Mouse (Mus musculus) lung, postnatal 0 days (tissue): ENCODE measurements at regions not wholly inside any gene's neighbourhood (a gene's known extent, or its start where the extent isn't known, plus 50 kb on each side); places are given as distances from the start of the nearest gene placed in this dataset.

Experiments used
- ATAC-seq: fragments of 200-750 bp; cut with Nextera tagmentation; 2 replicates; pipeline ENCODE4 v1.8.0; 2017; ENCODE audit warnings: moderate library complexity
- DNase-seq: peaks from one replicate; pipeline ENCODE4 v3.0.0-alpha.2; 2016; ENCODE audit warnings: low spot score
- H3K27ac ChIP-seq: fragments of 300-500 bp; sonication (generic); 2 replicates; pipeline ENCODE4 v1.5.1; 2014; ENCODE audit warnings: antibody characterized with exemption, mild to moderate bottlenecking, low read length, mixed read lengths
- H3K27me3 ChIP-seq: fragments of 300-500 bp; sonication (generic); replicated peaks from 2 replicates; pipeline ENCODE4 v1.6.1; 2014; ENCODE audit warnings: low read length, mixed read lengths; ENCODE audit not compliant: insufficient read depth
- H3K36me3 ChIP-seq: fragments of 300-500 bp; sonication (generic); 2 replicates; pipeline ENCODE4 v1.6.1; 2014; ENCODE audit warnings: low read length, mixed read lengths; ENCODE audit not compliant: insufficient read depth
- H3K4me1 ChIP-seq: fragments of 300-500 bp; sonication (generic); 2 replicates; pipeline ENCODE4 v1.6.1; 2014; ENCODE audit warnings: antibody characterized with exemption, low read depth, low read length, mixed read lengths; ENCODE audit not compliant: insufficient read depth
- H3K4me2 ChIP-seq: fragments of 300-500 bp; sonication (generic); replicated peaks from 2 replicates; pipeline ENCODE4 v1.6.1; 2014; ENCODE audit warnings: low read depth, mild to moderate bottlenecking, low read length, moderate library complexity, mixed read lengths
- H3K4me3 ChIP-seq: fragments of 300-500 bp; sonication (generic); 2 replicates; pipeline ENCODE4 v1.5.1; 2014; ENCODE audit warnings: low read depth, low read length
- H3K9ac ChIP-seq: fragments of 300-500 bp; sonication (generic); replicated peaks from 2 replicates; pipeline ENCODE4 v1.6.1; 2014; ENCODE audit warnings: low read depth, mild to moderate bottlenecking
- H3K9me3 ChIP-seq: fragments of 300-500 bp; sonication (generic); 2 replicates; pipeline ENCODE4 v1.6.1; 2016; ENCODE audit warnings: low read length, mixed read lengths
- CTCF ChIP-seq: IDR thresholded peaks from 2 replicates; pipeline ENCODE4 v1.5.1; 2016; ENCODE audit warnings: antibody characterized with exemption, mild to moderate bottlenecking
- EP300 ChIP-seq: IDR thresholded peaks from 2 replicates; pipeline ENCODE4 v1.6.1; 2016; ENCODE audit warnings: antibody characterized with exemption, mild to moderate bottlenecking, control low read depth
- WGBS: fragments of 180-500 bp; shearing (Covaris S2); extraction: QIAGEN DNeasy Blood & Tissue Kit; methylation state at CpG from one replicate; pipeline ENCODE4 v1.1.7; 2014; 5-methylcytosine and 5-hydroxymethylcytosine counted together

- no peak overlapping the region for H3K4me2 ChIP-seq
- no peaks in the 10 kb centered on the region for H3K9me3 ChIP-seq
- no peaks in the 10 kb centered on the region for H3K4me1 ChIP-seq
- DNase-seq (no peak), ATAC-seq (no peak)
- no peak overlapping the region for H3K27ac ChIP-seq
- H3K9ac ChIP-seq = no peak overlapping the region
- 52% methylated on average over 1 of the region's 1 CpGs for WGBS
- no peaks in the 10 kb centered on the region for H3K36me3 ChIP-seq
- no peak overlapping the region for H3K4me3 ChIP-seq
- no peaks in the 10 kb centered on the region for H3K27me3 ChIP-seq
- no peak for TF ChIP-seq CTCF
- TF ChIP-seq EP300 = no peak
Observed at GRCm38 (mm10) chr15:90308869-90309268, 84.8 kb downstream of the Alg10b start.

- no peak overlapping the region for H3K4me3 ChIP-seq
- no peak overlapping the region for H3K4me2 ChIP-seq
- H3K9ac ChIP-seq = no peak overlapping the region
- no peaks in the 10 kb centered on the region for H3K27me3 ChIP-seq
- no peaks in the 10 kb centered on the region for H3K9me3 ChIP-seq
- no peaks in the 10 kb centered on the region for H3K36me3 ChIP-seq
- TF ChIP-seq EP300 = no peak
- TF ChIP-seq CTCF = no peak
- no peak overlapping the region for H3K27ac ChIP-seq
- DNase-seq (no peak), ATAC-seq (no peak)
- H3K4me1 ChIP-seq = no peaks in the 10 kb centered on the region
Observed at GRCm38 (mm10) chr15:90309664-90310063, 85.6 kb downstream of the Alg10b start.

- Histone ChIP-seq H3K9ac (no peak overlapping the region), H3K27me3 (no peaks in the 10 kb centered on the region), H3K36me3 (no peaks in the 10 kb centered on the region), H3K9me3 (no peaks in the 10 kb centered on the region), H3K27ac (no peak overlapping the region), H3K4me1 (no peaks in the 10 kb centered on the region), H3K4me3 (no peak overlapping the region), H3K4me2 (no peak overlapping the region)
- no peak for TF ChIP-seq CTCF
- no peak for TF ChIP-seq EP300
- ATAC-seq (no peak), DNase-seq (no peak)
- 46% methylated on average over 3 of the region's 3 CpGs for WGBS
Observed at GRCm38 (mm10) chr15:90321774-90322173, 97.7 kb downstream of the Alg10b start.

- no peak overlapping the region for H3K27ac ChIP-seq
- no peak for TF ChIP-seq CTCF
- TF ChIP-seq EP300 = no peak
- no peak overlapping the region for H3K4me2 ChIP-seq
- H3K4me3 ChIP-seq = no peak overlapping the region
- no peak overlapping the region for H3K9ac ChIP-seq
- 22% methylated on average over 4 of the region's 4 CpGs for WGBS
- H3K4me1 ChIP-seq = no peaks in the 10 kb centered on the region
- no peaks in the 10 kb centered on the region for H3K36me3 ChIP-seq
- DNase-seq = no peak
- no peaks in the 10 kb centered on the region for H3K27me3 ChIP-seq
- no peaks in the 10 kb centered on the region for H3K9me3 ChIP-seq
- no peak for ATAC-seq
Observed at GRCm38 (mm10) chr15:90333275-90333674, 109.2 kb downstream of the Alg10b start.

GRCm38 (mm10) chr15:90333766-90334165 is 109.7 kb downstream of the Alg10b start:
- no peaks in the 10 kb centered on the region for H3K9me3 ChIP-seq
- no peak overlapping the region for H3K4me3 ChIP-seq
- no peak for DNase-seq
- WGBS = 22% methylated on average over 1 of the region's 1 CpGs
- no peaks in the 10 kb centered on the region for H3K27me3 ChIP-seq
- ATAC-seq = no peak
- H3K36me3 ChIP-seq = no peaks in the 10 kb centered on the region
- no peak overlapping the region for H3K9ac ChIP-seq
- no peaks in the 10 kb centered on the region for H3K4me1 ChIP-seq
- H3K27ac ChIP-seq = no peak overlapping the region
- TF ChIP-seq CTCF (no peak), EP300 (no peak)
- no peak overlapping the region for H3K4me2 ChIP-seq

- H3K4me1 ChIP-seq = no peaks in the 10 kb centered on the region
- DNase-seq (no peak), ATAC-seq (no peak)
- WGBS = 73% methylated on average over 4 of the region's 4 CpGs
- no peak overlapping the region for H3K27ac ChIP-seq
- H3K9ac ChIP-seq = no peak overlapping the region
- no peak overlapping the region for H3K4me3 ChIP-seq
- no peak overlapping the region for H3K4me2 ChIP-seq
- H3K27me3 ChIP-seq = no peaks in the 10 kb centered on the region
- no peaks in the 10 kb centered on the region for H3K9me3 ChIP-seq
- H3K36me3 ChIP-seq = no peaks in the 10 kb centered on the region
- TF ChIP-seq CTCF = no peak
- TF ChIP-seq EP300 = no peak
Observed at GRCm38 (mm10) chr15:90334406-90334805, 110.3 kb downstream of the Alg10b start.

- no peak overlapping the region for H3K27ac ChIP-seq
- TF ChIP-seq EP300 (no peak; the same call in 1 of the 2 replicates), CTCF (no peak)
- no peak overlapping the region for H3K4me3 ChIP-seq
- no peak overlapping the region for H3K9ac ChIP-seq
- H3K4me2 ChIP-seq = no peak overlapping the region
- peak; percentile 10 for DNase-seq
- no peaks in the 10 kb centered on the region for H3K9me3 ChIP-seq
- ATAC-seq = peak; percentile 41
- H3K4me1 ChIP-seq = no peaks in the 10 kb centered on the region
- H3K36me3 ChIP-seq = no peaks in the 10 kb centered on the region
- 49% methylated on average over 7 of the region's 7 CpGs for WGBS
- no peaks in the 10 kb centered on the region for H3K27me3 ChIP-seq
Observed at GRCm38 (mm10) chr15:90335506-90335905, 111.4 kb downstream of the Alg10b start.
